Mouse (Mus musculus) gastrocnemius, postnatal 10 days (tissue): ENCODE results near the gene Atp10b. TPM values are rescaled to one million over a fixed set of nuclear protein-coding genes. Genes with fewer than 3 reads are reported as not detected.

Experiments used
- DNase-seq: peaks from one replicate; pipeline ENCODE4 v3.0.0; 2021; ENCODE audit warnings: mixed read lengths
- total RNA-seq, 2 experiments: library from RNA; stranded (reverse); gene quantifications; 2 replicates each; pipeline ENCODE4 v1.2.3; 2021

The Atp10b gene
- total RNA-seq, 2 experiments from 2014 or later: 0.32 to 0.35 TPM

DNA sequence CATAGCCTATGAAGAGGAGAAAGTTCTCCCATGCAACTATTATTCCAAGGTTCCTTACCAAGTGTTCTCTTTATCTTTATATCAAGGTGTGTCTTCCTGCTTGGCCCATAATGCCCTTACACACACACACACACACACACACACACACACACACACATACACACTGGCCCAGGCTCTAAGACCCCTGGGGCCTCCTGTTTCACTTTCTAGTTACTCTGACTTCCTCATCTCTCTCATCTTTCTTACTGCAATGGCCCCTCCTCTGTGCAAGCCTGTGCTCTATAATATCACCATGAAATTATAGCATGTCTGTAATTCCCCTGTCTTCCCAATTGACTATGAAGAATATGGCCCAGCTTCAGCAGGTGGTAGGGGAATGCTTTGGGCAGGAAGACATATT is 49.7 kb downstream of the Atp10b start:
- no peak for DNase-seq

GRCm38 (mm10) chr11:43200089-43200488 is 50.4 kb downstream of the Atp10b start:
- no peak for DNase-seq

GRCm38 (mm10) chr11:43203580-43203979 is 53.9 kb downstream of the Atp10b start:
- no peak for DNase-seq

GRCm38 (mm10) chr11:43213134-43213533 is 63.5 kb downstream of the Atp10b start:
- no peak for DNase-seq

- DNase-seq: no peak
Observed at GRCm38 (mm10) chr11:43213740-43214139, 64.1 kb downstream of the Atp10b start.

DNA sequence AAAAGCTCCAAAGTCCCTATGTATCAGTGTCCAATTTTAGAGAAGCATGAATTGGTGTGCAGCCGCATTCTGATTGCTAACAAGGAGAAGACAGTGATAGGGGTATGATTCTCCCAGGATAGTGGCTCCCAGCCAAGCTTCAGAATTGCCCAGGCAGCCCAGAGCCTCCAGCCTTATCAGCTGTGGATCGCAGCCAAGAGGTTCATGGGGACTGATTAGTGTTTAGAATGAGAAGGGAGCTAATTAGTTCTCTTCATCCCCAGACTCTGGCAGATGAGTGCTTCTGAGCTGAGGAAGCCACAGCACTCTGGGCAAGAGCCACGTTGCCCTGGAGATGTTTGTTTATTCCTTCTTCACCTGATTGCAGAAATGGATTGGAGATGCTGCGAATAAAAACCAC is 67.3 kb downstream of the Atp10b start:
- DNase-seq: no peak

- no peak for DNase-seq
Observed at GRCm38 (mm10) chr11:43230231-43230630, 80.6 kb downstream of the Atp10b start.

DNA sequence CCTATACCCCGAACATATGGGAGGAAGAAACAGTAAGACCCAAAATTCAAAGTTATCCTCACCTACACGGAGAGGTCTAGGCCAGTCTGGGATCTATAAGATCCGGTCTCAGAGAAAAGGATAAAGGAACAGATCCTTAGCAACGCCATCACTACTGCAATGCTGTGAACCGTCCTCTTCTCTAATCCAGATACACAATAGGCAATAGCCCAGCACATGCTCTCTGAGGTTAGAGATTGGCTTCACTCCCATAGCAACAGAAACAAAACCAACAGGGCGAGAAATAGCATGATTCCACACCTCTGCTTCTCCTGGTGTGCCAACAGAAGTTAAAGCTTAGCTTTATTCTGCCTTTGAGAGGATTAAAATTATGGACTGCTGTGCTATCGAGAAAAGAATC is 82.4 kb downstream of the Atp10b start:
- no peak for DNase-seq

DNA sequence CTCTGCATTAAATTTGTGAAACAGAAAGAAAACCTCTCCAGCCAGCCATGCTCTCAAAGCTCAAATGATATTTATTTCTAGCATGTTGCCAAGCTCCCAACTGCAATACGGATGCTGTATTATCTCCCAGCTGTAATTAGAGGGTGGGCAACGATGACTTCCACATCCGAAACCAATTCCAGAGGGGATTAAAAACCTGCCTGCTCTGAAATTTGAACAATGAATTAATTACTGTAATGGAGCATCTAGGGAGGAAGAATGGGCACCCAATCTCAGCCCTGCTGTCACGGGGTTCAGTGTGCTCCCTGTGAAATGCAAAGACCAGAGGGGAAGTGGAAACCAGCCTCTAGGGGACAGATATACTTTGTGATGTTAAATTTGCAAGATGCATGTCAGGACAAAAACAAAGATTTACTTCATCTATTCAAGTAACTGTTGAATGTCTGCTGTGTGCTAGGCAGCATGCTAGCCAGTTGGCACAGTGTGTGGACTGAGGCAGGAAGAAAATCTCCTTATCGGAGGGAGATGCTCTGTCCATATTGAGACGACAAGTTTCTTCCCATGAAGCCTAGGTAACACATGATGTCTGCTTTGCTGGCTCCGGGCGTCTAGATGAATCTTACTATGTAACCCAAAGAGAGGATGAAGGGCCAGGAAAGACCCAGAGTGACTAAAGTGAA is 86.8 kb downstream of the Atp10b start:
- no peak for DNase-seq

DNA sequence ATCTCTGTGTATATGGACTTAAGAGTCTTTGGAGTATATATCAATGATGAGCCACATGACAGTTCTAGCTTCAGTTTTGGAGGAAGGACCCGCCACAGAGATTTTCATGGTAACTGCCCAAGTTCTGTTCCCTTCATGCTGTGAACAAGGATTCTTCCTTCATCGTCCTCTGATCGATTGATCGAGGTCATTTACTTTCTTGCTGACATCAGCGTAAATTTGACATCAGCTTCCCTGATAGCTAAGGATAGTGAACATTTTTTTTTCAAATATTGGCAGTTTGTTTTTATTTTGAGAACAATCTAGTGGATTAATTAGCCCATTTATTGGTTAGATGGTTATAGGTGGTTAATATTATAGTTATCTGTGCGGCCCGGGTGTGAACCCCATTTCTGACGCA is 90.1 kb downstream of the Atp10b start:
- no peak for DNase-seq

DNA sequence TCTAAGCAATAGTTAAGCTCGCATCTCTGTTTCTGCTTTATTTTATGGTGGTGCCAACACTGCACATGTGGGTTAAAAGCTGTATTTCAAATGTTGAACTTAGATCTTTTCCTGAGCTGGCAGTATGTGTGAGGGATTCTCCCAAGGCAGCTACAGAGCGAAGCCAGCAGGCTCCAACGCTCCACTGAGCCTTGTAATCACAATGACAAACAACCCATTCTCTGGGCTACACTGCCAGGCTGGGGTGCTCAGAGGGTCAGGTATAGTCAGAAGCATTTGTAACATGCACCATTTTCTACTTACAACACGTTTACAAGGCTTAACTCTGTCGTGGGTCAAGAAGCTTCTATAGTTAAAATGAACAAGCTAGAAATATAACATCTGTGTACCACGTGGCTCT is 103.4 kb downstream of the Atp10b start:
- no peak for DNase-seq

- DNase-seq: no peak
Observed at GRCm38 (mm10) chr11:43255262-43255661, 105.6 kb downstream of the Atp10b start.

DNA sequence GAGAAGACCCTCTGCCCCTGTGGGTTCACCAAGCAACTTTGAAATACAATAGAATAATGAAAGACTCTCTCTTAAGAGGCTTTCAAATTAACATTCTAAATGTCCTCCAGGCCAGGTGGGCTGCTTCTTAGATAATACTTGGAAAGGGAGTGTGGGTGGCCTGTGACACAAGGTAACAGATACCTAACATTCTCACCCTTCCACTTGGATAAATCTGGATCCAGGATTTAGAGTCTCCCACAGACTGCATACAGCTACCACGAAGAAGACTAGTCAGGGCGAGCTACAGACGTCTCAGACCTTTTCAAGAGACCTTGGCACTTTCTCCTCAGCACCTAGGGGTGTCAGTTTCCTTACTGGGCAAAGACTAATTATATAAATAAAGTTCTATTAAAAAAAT is 107.6 kb downstream of the Atp10b start:
- no peak for DNase-seq

- DNase-seq: no peak
Observed at GRCm38 (mm10) chr11:43257781-43258180, 108.1 kb downstream of the Atp10b start.

DNA sequence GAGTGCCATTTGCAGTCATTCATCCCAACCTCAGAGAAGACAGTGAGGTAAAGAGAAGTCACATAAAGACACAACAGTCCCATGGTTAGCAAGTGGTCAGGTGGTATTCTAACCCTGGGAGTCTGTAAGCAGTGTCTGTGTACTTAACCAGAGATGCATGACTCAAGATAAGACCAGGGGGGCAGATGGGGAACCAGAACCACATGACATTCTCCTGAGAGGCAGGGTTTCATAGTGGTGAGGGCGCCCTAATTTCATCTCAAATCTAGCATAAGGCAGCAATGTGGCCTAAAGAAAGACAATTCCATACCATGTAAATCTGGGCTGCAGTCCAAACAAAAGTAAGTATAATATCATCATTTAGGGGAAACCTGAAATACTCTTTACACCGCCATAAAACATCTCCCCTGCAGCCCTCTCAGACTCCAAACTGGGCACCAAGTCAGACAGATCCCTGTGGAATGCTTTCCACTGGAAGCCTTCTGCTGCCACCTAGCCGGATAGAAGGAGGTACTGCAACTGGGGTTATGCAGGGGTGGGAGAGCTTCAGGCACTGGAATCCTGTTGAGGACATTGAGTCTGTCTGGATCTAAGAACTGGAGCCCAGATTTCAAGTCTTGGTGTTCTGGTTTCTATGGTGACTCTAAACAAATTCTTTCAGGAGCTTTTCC is 114.0 kb downstream of the Atp10b start:
- DNase-seq: peak; percentile 45

GRCm38 (mm10) chr11:43267505-43267904 is 117.8 kb downstream of the Atp10b start:
- DNase-seq: no peak

- DNase-seq: no peak
Observed at GRCm38 (mm10) chr11:43269503-43270255, 120.0 kb downstream of the Atp10b start.

DNA sequence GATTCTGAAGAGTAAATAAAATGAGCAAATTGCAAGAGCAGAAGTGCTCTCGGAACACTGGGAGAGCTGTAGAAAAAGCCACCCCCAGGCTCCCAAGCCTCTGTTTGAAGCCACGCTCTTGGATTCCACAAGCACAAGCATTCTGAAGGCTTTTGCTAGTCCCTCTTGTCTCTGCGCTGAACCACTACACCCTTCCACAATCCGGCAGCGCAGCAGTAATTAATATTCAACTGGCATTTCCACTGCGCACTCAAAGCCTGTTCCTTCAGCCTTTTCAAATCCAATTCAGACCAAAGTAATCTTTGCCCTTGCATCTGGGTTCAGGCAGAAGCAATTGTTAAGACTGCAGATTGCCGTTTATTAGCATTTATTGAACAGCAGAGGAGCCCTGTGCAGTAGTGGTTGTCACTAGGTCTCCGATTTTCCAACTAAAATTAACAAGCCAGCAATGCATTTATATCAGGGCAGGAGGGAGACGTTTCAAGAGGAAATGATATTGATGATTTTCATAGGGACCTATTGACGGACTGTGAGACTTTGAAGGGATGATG is 120.7 kb downstream of the Atp10b start:
- no peak for DNase-seq

GRCm38 (mm10) chr11:43273896-43274295 is 124.2 kb downstream of the Atp10b start:
- no peak for DNase-seq

DNA sequence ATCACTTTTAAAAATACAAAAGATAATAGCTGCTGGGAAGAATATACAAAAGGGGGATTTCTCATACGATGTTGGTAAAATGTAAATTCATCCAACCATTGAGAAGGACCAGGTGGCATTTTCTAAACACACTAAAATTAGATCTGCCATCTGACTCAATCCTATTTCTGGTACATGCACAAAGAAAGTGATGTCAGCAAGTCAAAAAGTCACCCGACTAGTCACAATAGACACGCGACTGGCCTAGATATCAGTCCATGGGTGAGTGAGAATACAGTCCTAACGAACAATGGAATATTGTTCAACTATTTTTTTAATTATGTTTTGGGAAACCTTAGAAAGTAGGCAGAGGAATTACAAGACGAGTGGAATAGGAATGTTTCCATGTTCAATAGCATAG is 147.9 kb downstream of the Atp10b start:
- no peak for DNase-seq

DNA sequence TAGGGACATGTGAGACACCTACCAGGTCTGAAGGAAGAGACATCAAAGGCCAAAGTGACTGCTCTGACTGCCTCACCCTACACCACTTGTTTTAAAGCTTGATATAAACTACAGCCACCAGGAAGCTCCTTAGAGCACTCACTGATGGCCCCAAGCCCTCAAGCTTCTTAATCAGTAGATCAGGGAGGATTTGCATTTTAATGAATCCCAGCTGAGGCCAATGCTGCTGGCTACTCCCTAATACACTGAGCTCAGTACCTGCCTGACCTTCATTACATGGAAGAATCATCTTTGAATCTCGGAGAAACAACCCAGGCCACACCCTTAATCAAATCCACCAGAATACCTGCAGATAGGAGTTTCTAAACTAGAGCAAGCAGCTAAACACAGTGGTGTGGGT is 161.3 kb downstream of the Atp10b start:
- DNase-seq: no peak
